Mouse (Mus musculus) neural tube, embryonic 15.5 days (tissue): ENCODE results near the gene Tcte2. TPM values are rescaled to one million over a fixed set of nuclear protein-coding genes. Genes with fewer than 3 reads are reported as not detected.

Experiments
- ATAC-seq: fragments of 200-750 bp; cut with Nextera tagmentation; 2 replicates; pipeline ENCODE4 v1.8.0; 2017; ENCODE audit warnings: mild to moderate bottlenecking, moderate TSS enrichment, moderate library complexity; ENCODE audit not compliant: low FRiP score
- H3K27ac ChIP-seq: fragments of 300-500 bp; sonication (generic); replicated peaks from 2 replicates; pipeline ENCODE4 v1.5.1; 2015; ENCODE audit warnings: mild to moderate bottlenecking, inconsistent platforms
- H3K27me3 ChIP-seq: fragments of 300-500 bp; sonication (generic); replicated peaks from 2 replicates; pipeline ENCODE4 v1.6.1; 2015; ENCODE audit warnings: inconsistent platforms
- H3K36me3 ChIP-seq: fragments of 300-500 bp; sonication (generic); 2 replicates; pipeline ENCODE4 v1.6.1; 2015; ENCODE audit warnings: inconsistent platforms
- H3K4me1 ChIP-seq: fragments of 300-500 bp; sonication (generic); 2 replicates; pipeline ENCODE4 v1.6.1; 2015; ENCODE audit warnings: inconsistent platforms
- H3K4me2 ChIP-seq: fragments of 300-500 bp; sonication (generic); 2 replicates; pipeline ENCODE4 v1.6.1; 2015; ENCODE audit warnings: inconsistent platforms, mild to moderate bottlenecking, moderate library complexity
- H3K4me3 ChIP-seq: fragments of 300-500 bp; sonication (generic); replicated peaks from 2 replicates; pipeline ENCODE4 v1.5.1; 2015; ENCODE audit warnings: mild to moderate bottlenecking, inconsistent platforms
- H3K9ac ChIP-seq: fragments of 300-500 bp; sonication (generic); replicated peaks from 2 replicates; pipeline ENCODE4 v1.6.1; 2015; ENCODE audit warnings: mild to moderate bottlenecking, inconsistent platforms
- H3K9me3 ChIP-seq: fragments of 300-500 bp; sonication (generic); replicated peaks from 2 replicates; pipeline ENCODE4 v1.6.1; 2016; ENCODE audit warnings: inconsistent platforms
- WGBS: fragments of 180-500 bp; shearing (Covaris S2); methylation state at CpG from one replicate; pipeline ENCODE4 v1.1.7; 2015; ENCODE audit warnings: mixed read lengths; 5-methylcytosine and 5-hydroxymethylcytosine counted together
- polyA plus RNA-seq: library from polyadenylated mRNA; unstranded; fragments of >200 nt; fragmentation: Nextera tagmentation; extraction: Ambion mirVana; gene quantifications from 2 replicates; pipeline ENCODE4 v1.2.1, GENCODE M21; 2015

Gene Tcte2
- polyA plus RNA-seq, 1 experiment from 2014 or later = 20.3 TPM

- no peaks in the 10 kb centered on the region for H3K27me3 ChIP-seq
- ATAC-seq = no peak
- H3K4me1 ChIP-seq = peaks cover 20% of the 10 kb centered on the region
- H3K27ac ChIP-seq = no peak overlapping the region
- no peaks in the 10 kb centered on the region for H3K9me3 ChIP-seq
- H3K4me3 ChIP-seq = no peak overlapping the region
- no peak overlapping the region for H3K4me2 ChIP-seq
- no peak overlapping the region for H3K9ac ChIP-seq
- WGBS = 69% methylated on average over 1 of the region's 1 CpGs
- H3K36me3 ChIP-seq = no peaks in the 10 kb centered on the region
Measured at GRCm38 (mm10) chr17:13763819-13764218, 2.2 kb upstream of the Tcte2 start.

DNA sequence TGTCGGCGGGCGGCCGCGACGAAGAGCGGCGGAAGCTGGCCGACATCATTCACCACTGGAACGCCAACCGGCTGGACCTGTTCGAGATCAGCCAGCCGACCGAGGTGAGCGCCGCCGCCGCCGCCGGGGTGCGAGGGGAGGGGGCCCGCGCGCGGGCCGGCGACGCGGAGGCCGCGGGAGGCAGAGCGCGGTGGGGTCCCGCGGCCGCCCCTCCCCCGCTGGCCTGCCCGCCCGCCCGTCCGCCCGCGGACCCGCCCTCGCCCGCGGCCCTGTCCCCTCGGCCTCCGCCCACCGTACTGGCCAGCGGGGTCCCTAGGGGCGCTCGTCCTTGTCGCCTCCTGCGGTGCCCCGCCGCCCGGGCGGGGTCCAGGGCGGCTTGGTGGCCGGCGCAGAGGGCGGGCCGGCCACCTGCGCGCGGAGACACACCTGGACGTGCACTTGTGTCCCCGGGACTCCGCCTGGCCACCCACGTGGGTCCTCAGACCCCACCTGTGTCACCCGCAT lies 898 bp downstream of the Tcte2 start:
- WGBS = under 1% methylated on average over 37 of the region's 72 CpGs
- peak overlapping the region; percentile 94 for H3K9ac ChIP-seq
- peak overlapping the region; percentile 93 for H3K4me3 ChIP-seq
- no peaks in the 10 kb centered on the region for H3K9me3 ChIP-seq
- ATAC-seq = peak; percentile 35
- no peaks in the 10 kb centered on the region for H3K36me3 ChIP-seq
- H3K4me1 ChIP-seq = peaks cover 32% of the 10 kb centered on the region
- H3K27ac ChIP-seq = peak overlapping the region; percentile 98
- no peaks in the 10 kb centered on the region for H3K27me3 ChIP-seq
- peak overlapping the region; percentile 85 for H3K4me2 ChIP-seq

- Histone ChIP-seq H3K9me3 (no peaks in the 10 kb centered on the region), H3K27me3 (no peaks in the 10 kb centered on the region), H3K4me2 (peak within 1 kb of the TSS; percentile 85), H3K36me3 (no peaks in the 10 kb centered on the region), H3K4me3 (peak within 1 kb of the TSS; percentile 93), H3K9ac (peak within 1 kb of the TSS; percentile 94), H3K4me1 (peaks cover 27% of the 10 kb centered on the region), H3K27ac (peak within 1 kb of the TSS; percentile 98)
- peak; percentile 88 for ATAC-seq
- WGBS = under 1% methylated on average over 86 of the region's 108 CpGs
Measured at GRCm38 (mm10) chr17:13759853-13760627, 1.6 kb downstream of the Tcte2 start, which contains the start of gene Afdn. Afdn (plus strand) TSS chr17:13760539.

DNA sequence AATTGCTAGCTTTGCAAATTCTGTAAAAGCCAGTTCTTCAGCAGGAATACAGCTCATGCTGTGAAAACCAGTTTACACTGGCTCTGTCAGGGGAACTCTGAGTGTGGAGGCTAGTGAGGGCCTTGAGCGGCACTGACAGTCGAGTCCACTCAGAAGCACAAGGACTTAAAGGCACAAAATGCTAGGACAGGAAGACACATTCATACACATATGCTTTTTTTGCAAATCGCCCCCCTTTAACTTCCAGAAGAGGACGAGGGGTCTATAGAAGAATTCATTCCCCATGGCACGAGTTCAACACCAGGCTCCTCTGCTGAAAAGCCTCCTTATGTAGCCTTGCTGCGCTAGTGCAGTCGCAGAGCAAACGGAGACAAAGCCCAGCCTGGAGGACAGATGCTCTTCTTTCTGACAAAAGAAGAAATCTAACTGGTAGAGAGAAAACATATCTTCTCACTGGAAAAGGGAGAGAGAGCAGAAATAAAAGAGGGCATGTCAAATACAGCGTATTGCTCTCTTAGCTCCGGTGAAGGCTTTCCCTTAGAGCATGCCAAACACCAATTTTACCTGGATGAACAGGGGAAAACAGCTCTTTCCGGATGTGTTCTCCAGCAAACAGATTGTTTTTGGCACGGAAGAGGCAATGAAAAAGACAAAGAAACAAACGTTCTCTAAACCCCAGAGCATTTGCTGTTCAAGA lies 2.3 kb downstream of the Tcte2 start:
- Histone ChIP-seq H3K27ac (peak overlapping the region; percentile 98), H3K4me1 (peaks cover 23% of the 10 kb centered on the region), H3K9ac (peak overlapping the region; percentile 94), H3K4me3 (peak overlapping the region; percentile 93), H3K4me2 (peak overlapping the region; percentile 85), H3K27me3 (no peaks in the 10 kb centered on the region), H3K9me3 (no peaks in the 10 kb centered on the region), H3K36me3 (no peaks in the 10 kb centered on the region)
- peak; percentile 31; the same call in 1 of the 2 replicates for ATAC-seq
- WGBS = 3% methylated on average over 13 of the region's 13 CpGs

DNA sequence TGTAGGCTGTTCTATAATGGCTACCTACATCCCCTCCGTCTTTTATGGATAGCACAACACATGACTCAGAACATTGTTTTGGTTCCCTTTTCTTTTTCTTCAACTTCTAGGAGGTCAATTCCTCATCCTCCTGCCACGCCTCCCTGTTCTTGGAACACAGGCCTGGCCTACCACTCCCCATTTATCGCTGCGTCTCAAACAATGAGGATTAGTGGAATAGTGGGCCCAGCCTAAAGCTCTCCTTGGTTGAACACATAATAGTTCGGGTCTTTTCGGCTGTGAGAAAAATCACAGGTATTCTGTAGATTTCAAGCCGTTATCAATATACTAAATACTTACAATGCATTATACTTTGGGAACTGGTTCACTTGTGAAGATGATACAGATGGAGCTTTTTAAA lies 3.0 kb downstream of the Tcte2 start:
- Histone ChIP-seq H3K4me1 (peaks cover 23% of the 10 kb centered on the region), H3K36me3 (no peaks in the 10 kb centered on the region), H3K9me3 (no peaks in the 10 kb centered on the region), H3K4me3 (peak overlapping the region; percentile 93), H3K4me2 (peak overlapping the region; percentile 85), H3K27me3 (no peaks in the 10 kb centered on the region), H3K9ac (peak overlapping the region; percentile 94), H3K27ac (peak overlapping the region; percentile 98)
- 56% methylated on average over 7 of the region's 7 CpGs for WGBS
- no peak for ATAC-seq

GRCm38 (mm10) chr17:13754940-13755339 lies 6.7 kb downstream of the Tcte2 start:
- no peaks in the 10 kb centered on the region for H3K36me3 ChIP-seq

GRCm38 (mm10) chr17:13753918-13754317 lies 7.7 kb downstream of the Tcte2 start:
- H3K4me3 ChIP-seq = no peak overlapping the region
- H3K36me3 ChIP-seq = no peaks in the 10 kb centered on the region
- 76% methylated on average over 4 of the region's 4 CpGs for WGBS
- H3K9me3 ChIP-seq = no peaks in the 10 kb centered on the region
- H3K4me1 ChIP-seq = peaks cover 14% of the 10 kb centered on the region
- no peak for ATAC-seq
- no peak overlapping the region for H3K9ac ChIP-seq
- no peaks in the 10 kb centered on the region for H3K27me3 ChIP-seq
- no peak overlapping the region for H3K4me2 ChIP-seq
- H3K27ac ChIP-seq = no peak overlapping the region

More at GRCm38 (mm10) chr17:13754940-13755339, 6.7 kb downstream of the Tcte2 start:
- Histone ChIP-seq H3K9ac (no peak overlapping the region), H3K27me3 (no peaks in the 10 kb centered on the region), H3K9me3 (no peaks in the 10 kb centered on the region), H3K27ac (no peak overlapping the region), H3K4me3 (no peak overlapping the region), H3K4me1 (peaks cover 14% of the 10 kb centered on the region), H3K4me2 (no peak overlapping the region)
- WGBS = 76% methylated on average over 6 of the region's 6 CpGs
- ATAC-seq = no peak

GRCm38 (mm10) chr17:13749027-13749426 lies 12.6 kb downstream of the Tcte2 start:
- Histone ChIP-seq H3K27me3 (no peaks in the 10 kb centered on the region), H3K4me1 (peaks cover 13% of the 10 kb centered on the region), H3K36me3 (no peaks in the 10 kb centered on the region), H3K4me3 (no peak overlapping the region), H3K4me2 (no peak overlapping the region), H3K9ac (no peak overlapping the region), H3K27ac (no peak overlapping the region), H3K9me3 (no peaks in the 10 kb centered on the region)
- 96% methylated on average over 4 of the region's 4 CpGs for WGBS
- ATAC-seq = no peak

DNA sequence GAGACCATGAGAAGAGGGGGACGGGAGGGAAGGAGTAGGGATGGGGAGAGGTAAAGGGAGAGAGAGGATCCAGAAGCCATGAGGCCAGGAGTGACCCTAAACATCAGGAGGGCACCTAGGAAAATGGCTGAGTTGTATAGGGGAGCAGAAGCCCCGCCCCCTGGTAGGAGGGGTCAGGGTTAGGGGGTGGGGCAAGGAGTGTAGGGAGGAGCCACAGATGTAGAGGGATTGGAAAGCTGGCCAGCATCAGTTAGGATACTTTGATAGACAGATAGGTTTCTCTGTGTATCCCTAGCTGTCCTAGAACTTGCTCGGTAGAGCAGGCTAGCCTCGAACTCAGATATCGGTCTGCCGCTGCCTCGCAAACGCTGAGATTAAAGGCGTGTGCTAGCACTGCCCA lies 13.9 kb downstream of the Tcte2 start:
- H3K9ac ChIP-seq = no peak overlapping the region
- peaks cover 26% of the 10 kb centered on the region for H3K4me1 ChIP-seq
- no peak overlapping the region for H3K4me2 ChIP-seq
- WGBS = 92% methylated on average over 9 of the region's 9 CpGs
- no peaks in the 10 kb centered on the region for H3K27me3 ChIP-seq
- H3K36me3 ChIP-seq = no peaks in the 10 kb centered on the region
- no peaks in the 10 kb centered on the region for H3K9me3 ChIP-seq
- no peak overlapping the region for H3K27ac ChIP-seq
- H3K4me3 ChIP-seq = no peak overlapping the region
- ATAC-seq = no peak

GRCm38 (mm10) chr17:13746330-13746729 lies 15.3 kb downstream of the Tcte2 start:
- Histone ChIP-seq H3K4me1 (peaks cover 26% of the 10 kb centered on the region), H3K9ac (no peak overlapping the region), H3K9me3 (no peaks in the 10 kb centered on the region), H3K4me3 (no peak overlapping the region), H3K4me2 (no peak overlapping the region), H3K36me3 (no peaks in the 10 kb centered on the region), H3K27me3 (no peaks in the 10 kb centered on the region), H3K27ac (no peak overlapping the region)
- ATAC-seq = no peak
- 72% methylated on average over 6 of the region's 6 CpGs for WGBS

DNA sequence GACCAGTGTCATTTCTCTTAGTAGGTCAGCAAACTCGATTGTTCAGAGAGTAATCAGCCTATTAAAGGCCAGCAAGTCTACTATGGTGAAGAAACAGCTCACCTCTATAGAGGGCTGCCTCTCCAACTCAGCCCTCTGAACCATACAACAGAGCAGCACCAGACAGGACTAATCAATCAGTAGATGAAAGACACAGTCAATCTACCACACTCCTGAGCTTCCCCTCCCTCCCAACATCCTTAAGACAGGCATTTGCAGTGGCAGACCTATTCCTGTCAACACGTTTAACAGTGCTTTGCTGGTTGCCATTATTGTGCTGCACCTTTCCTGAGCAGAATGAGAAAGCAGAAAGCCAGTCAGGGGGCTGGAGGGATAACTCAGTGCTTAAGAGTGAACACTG lies 16.3 kb downstream of the Tcte2 start:
- Histone ChIP-seq H3K4me2 (no peak overlapping the region), H3K9ac (no peak overlapping the region), H3K27ac (no peak overlapping the region), H3K4me1 (peaks cover 26% of the 10 kb centered on the region), H3K4me3 (no peak overlapping the region), H3K9me3 (no peaks in the 10 kb centered on the region), H3K27me3 (no peaks in the 10 kb centered on the region), H3K36me3 (no peaks in the 10 kb centered on the region)
- 0 out of 2 replicates have a peak, but pooled peaks have one; percentile 36 for ATAC-seq
- WGBS = 41% methylated on average over 2 of the region's 2 CpGs

GRCm38 (mm10) chr17:13744824-13745223 lies 16.8 kb downstream of the Tcte2 start:
- no peaks in the 10 kb centered on the region for H3K9me3 ChIP-seq
- 48% methylated on average over 4 of the region's 4 CpGs for WGBS
- H3K4me2 ChIP-seq = no peak overlapping the region
- no peak for ATAC-seq
- H3K36me3 ChIP-seq = no peaks in the 10 kb centered on the region
- no peak overlapping the region for H3K4me3 ChIP-seq
- no peaks in the 10 kb centered on the region for H3K27me3 ChIP-seq
- no peak overlapping the region for H3K27ac ChIP-seq
- no peak overlapping the region for H3K9ac ChIP-seq
- peaks cover 26% of the 10 kb centered on the region for H3K4me1 ChIP-seq
